Mouse (Mus musculus) heart, embryonic 15.5 days (tissue): ENCODE data around the gene Grn. TPM values are rescaled to one million over a fixed set of nuclear protein-coding genes. Genes with fewer than 3 reads are reported as not detected.
"Not testable (repeated sequence)": the region's sequence is repeated elsewhere in the genome, so short reads cannot be mapped to it uniquely, and the experiment has no call there.

Source experiments
- ATAC-seq: fragments of 200-750 bp; cut with Nextera tagmentation; replicated peaks from 2 replicates; pipeline ENCODE4 v1.8.0; 2017; ENCODE audit warnings: low read depth, moderate TSS enrichment; ENCODE audit not compliant: insufficient number of reproducible peaks, insufficient read depth, low FRiP score
- H3K27ac ChIP-seq: fragments of 300-500 bp; sonication (generic); 2 replicates; pipeline ENCODE4 v1.5.1; 2015; ENCODE audit warnings: mild to moderate bottlenecking, inconsistent platforms
- H3K27me3 ChIP-seq: fragments of 300-500 bp; sonication (generic); 2 replicates; pipeline ENCODE4 v1.6.1; 2015; ENCODE audit warnings: inconsistent platforms
- H3K36me3 ChIP-seq: fragments of 300-500 bp; sonication (generic); 2 replicates; pipeline ENCODE4 v1.6.1; 2015; ENCODE audit warnings: mild to moderate bottlenecking, inconsistent platforms
- H3K4me1 ChIP-seq: fragments of 300-500 bp; sonication (generic); replicated peaks from 2 replicates; pipeline ENCODE4 v1.6.1; 2015; ENCODE audit warnings: inconsistent platforms
- H3K4me2 ChIP-seq: fragments of 300-500 bp; sonication (generic); 2 replicates; pipeline ENCODE4 v1.6.1; 2015; ENCODE audit warnings: inconsistent platforms, mild to moderate bottlenecking, moderate library complexity
- H3K4me3 ChIP-seq: fragments of 300-500 bp; sonication (generic); 2 replicates; pipeline ENCODE4 v1.5.1; 2015; ENCODE audit warnings: mild to moderate bottlenecking, inconsistent platforms
- H3K9ac ChIP-seq: fragments of 300-500 bp; sonication (generic); 2 replicates; pipeline ENCODE4 v1.6.1; 2015; ENCODE audit warnings: mild to moderate bottlenecking, inconsistent platforms
- H3K9me3 ChIP-seq: fragments of 300-500 bp; sonication (generic); replicated peaks from 2 replicates; pipeline ENCODE4 v1.6.1; 2016; ENCODE audit warnings: inconsistent platforms
- WGBS: fragments of 180-500 bp; shearing (Covaris S2); methylation state at CpG from one replicate; pipeline ENCODE4 v1.1.7; 2015; ENCODE audit warnings: mixed read lengths; 5-methylcytosine and 5-hydroxymethylcytosine counted together
- polyA plus RNA-seq: library from polyadenylated mRNA; unstranded; fragments of >200 nt; fragmentation: Nextera tagmentation; extraction: Ambion mirVana; gene quantifications from 2 replicates; pipeline ENCODE4 v1.2.1, GENCODE M21; 2015

The Grn gene
- polyA plus RNA-seq, 1 experiment from 2014 or later, result 198 TPM

GRCm38 (mm10) chr11:102410345-102410744 is 19.8 kb upstream of the Grn start:
- H3K9ac ChIP-seq, H3K4me3 ChIP-seq, H3K4me2 ChIP-seq, H3K36me3 ChIP-seq, H3K9me3 ChIP-seq, H3K27me3 ChIP-seq, H3K27ac ChIP-seq, ATAC-seq: not testable (repeated sequence)
- WGBS, result 90% methylated on average over 3 of the region's 3 CpGs
- H3K4me1 ChIP-seq, result peaks cover 23% of the 10 kb centered on the region

- 63% methylated on average over 3 of the region's 3 CpGs for WGBS
- H3K27ac ChIP-seq, result no peak overlapping the region
- H3K9me3 ChIP-seq, result no peaks in the 10 kb centered on the region
- no peak overlapping the region for H3K4me2 ChIP-seq
- H3K9ac ChIP-seq, result no peak overlapping the region
- no peaks in the 10 kb centered on the region for H3K36me3 ChIP-seq
- H3K4me1 ChIP-seq, result peaks cover 16% of the 10 kb centered on the region
- H3K27me3 ChIP-seq, result no peaks in the 10 kb centered on the region
- no peak for ATAC-seq
- no peak overlapping the region for H3K4me3 ChIP-seq
These were observed 19.1 kb upstream of the Grn start for GRCm38 (mm10) chr11:102411061-102411460.

GRCm38 (mm10) chr11:102411704-102412103 is 18.4 kb upstream of the Grn start:
- Histone ChIP-seq H3K36me3 (no peaks in the 10 kb centered on the region), H3K9ac (no peak overlapping the region), H3K4me1 (peaks cover 9% of the 10 kb centered on the region), H3K4me2 (no peak overlapping the region), H3K4me3 (no peak overlapping the region), H3K27me3 (no peaks in the 10 kb centered on the region), H3K9me3 (no peaks in the 10 kb centered on the region), H3K27ac (no peak overlapping the region)
- WGBS, result 7% methylated on average over 11 of the region's 11 CpGs
- no peak for ATAC-seq

- H3K36me3 ChIP-seq, result no peaks in the 10 kb centered on the region
- WGBS, result 67% methylated on average over 8 of the region's 8 CpGs
- H3K9me3 ChIP-seq, result no peaks in the 10 kb centered on the region
- H3K4me2 ChIP-seq, result no peak overlapping the region
- H3K27ac ChIP-seq, result no peak overlapping the region
- H3K4me1 ChIP-seq, result peaks cover 8% of the 10 kb centered on the region; the same call in 1 of the 2 replicates
- ATAC-seq, result no peak
- H3K9ac ChIP-seq, result no peak overlapping the region
- no peak overlapping the region for H3K4me3 ChIP-seq
- no peaks in the 10 kb centered on the region for H3K27me3 ChIP-seq
These were observed 17.1 kb upstream of the Grn start for GRCm38 (mm10) chr11:102413059-102413458.

- Histone ChIP-seq H3K9ac (no peak overlapping the region), H3K27me3 (no peaks in the 10 kb centered on the region), H3K4me3 (no peak overlapping the region), H3K4me1 (peaks cover 6% of the 10 kb centered on the region; the same call in 1 of the 2 replicates), H3K36me3 (no peaks in the 10 kb centered on the region), H3K27ac (no peak overlapping the region), H3K4me2 (no peak overlapping the region), H3K9me3 (no peaks in the 10 kb centered on the region)
- WGBS, result 64% methylated on average over 10 of the region's 10 CpGs
- ATAC-seq, result no peak
These were observed 14.9 kb upstream of the Grn start for GRCm38 (mm10) chr11:102415034-102415802.

GRCm38 (mm10) chr11:102417160-102417559 is 13.0 kb upstream of the Grn start:
- Histone ChIP-seq H3K4me1 (no peaks in the 10 kb centered on the region), H3K4me2 (no peak overlapping the region), H3K4me3 (no peak overlapping the region), H3K27ac (no peak overlapping the region), H3K9me3 (no peaks in the 10 kb centered on the region), H3K36me3 (no peaks in the 10 kb centered on the region), H3K27me3 (no peaks in the 10 kb centered on the region), H3K9ac (no peak overlapping the region)
- 69% methylated on average over 1 of the region's 1 CpGs for WGBS
- no peak for ATAC-seq

GRCm38 (mm10) chr11:102418887-102419286 is 11.2 kb upstream of the Grn start:
- H3K9ac ChIP-seq, result no peak overlapping the region

GRCm38 (mm10) chr11:102421559-102421958 is 8.6 kb upstream of the Grn start:
- Histone ChIP-seq H3K27ac (no peak overlapping the region), H3K9ac (no peak overlapping the region), H3K36me3 (no peaks in the 10 kb centered on the region), H3K27me3 (no peaks in the 10 kb centered on the region), H3K4me2 (no peak overlapping the region), H3K4me3 (no peak overlapping the region), H3K4me1 (no peaks in the 10 kb centered on the region), H3K9me3 (no peaks in the 10 kb centered on the region)
- ATAC-seq, result no peak
- WGBS, result 65% methylated on average over 8 of the region's 8 CpGs

More at GRCm38 (mm10) chr11:102418887-102419286, 11.2 kb upstream of the Grn start:
- Histone ChIP-seq H3K27me3 (no peaks in the 10 kb centered on the region), H3K36me3 (no peaks in the 10 kb centered on the region), H3K4me1 (no peaks in the 10 kb centered on the region), H3K9me3 (no peaks in the 10 kb centered on the region), H3K27ac (no peak overlapping the region), H3K4me3 (no peak overlapping the region), H3K4me2 (no peak overlapping the region)
- no peak for ATAC-seq

GRCm38 (mm10) chr11:102424666-102425065 is 5.4 kb upstream of the Grn start:
- ATAC-seq, result no peak
- Histone ChIP-seq H3K27me3 (no peaks in the 10 kb centered on the region), H3K4me1 (peaks cover 6% of the 10 kb centered on the region), H3K36me3 (no peaks in the 10 kb centered on the region), H3K27ac (no peak overlapping the region), H3K4me2 (no peak overlapping the region), H3K9me3 (no peaks in the 10 kb centered on the region), H3K4me3 (no peak overlapping the region), H3K9ac (no peak overlapping the region)
- 73% methylated on average over 6 of the region's 6 CpGs for WGBS

- Histone ChIP-seq H3K4me2 (no peak overlapping the region), H3K27ac (no peak overlapping the region), H3K27me3 (no peaks in the 10 kb centered on the region), H3K36me3 (no peaks in the 10 kb centered on the region), H3K9me3 (no peaks in the 10 kb centered on the region), H3K4me1 (peaks cover 9% of the 10 kb centered on the region), H3K9ac (no peak overlapping the region), H3K4me3 (no peak overlapping the region)
- no peak for ATAC-seq
- 72% methylated on average over 8 of the region's 8 CpGs for WGBS
These were observed 4.4 kb upstream of the Grn start for GRCm38 (mm10) chr11:102425555-102426316.

GRCm38 (mm10) chr11:102428981-102429540 is 1.1 kb upstream of the Grn start:
- 0 out of 2 replicates have a peak overlapping the region, but pooled peaks have one; percentile 74 for H3K27ac ChIP-seq
- peaks cover 35% of the 10 kb centered on the region for H3K4me1 ChIP-seq
- WGBS, result 60% methylated on average over 8 of the region's 8 CpGs
- no peaks in the 10 kb centered on the region for H3K27me3 ChIP-seq
- peak overlapping the region; percentile 74 for H3K9ac ChIP-seq
- peak overlapping the region; percentile 86 for H3K4me3 ChIP-seq
- no peaks in the 10 kb centered on the region for H3K36me3 ChIP-seq
- no peak for ATAC-seq
- H3K9me3 ChIP-seq, result no peaks in the 10 kb centered on the region
- H3K4me2 ChIP-seq, result peak overlapping the region; percentile 89; the same call in 1 of the 2 replicates
